Mouse (Mus musculus): ENCODE data around the gene Myo5c. TPM values are rescaled to one million over a fixed set of nuclear protein-coding genes. Genes with fewer than 3 reads are reported as not detected.

Myo5c gene
- polyA plus RNA-seq, 1 experiment from 2014 or later: 0.50 TPM

GRCm38 (mm10) chr9:75285363-75285762 is 53.5 kb downstream of the Myo5c start:
- H3K9ac ChIP-seq (replicated peaks): no peak overlapping the region
- no peak overlapping the region for H3K4me2 ChIP-seq (replicated peaks)
- H3K4me3 ChIP-seq (replicated peaks): no peak overlapping the region
- no peak overlapping the region for H3K27ac ChIP-seq
- H3K9me3 ChIP-seq: no peaks in the 10 kb centered on the region
- H3K4me1 ChIP-seq (replicated peaks): no peaks in the 10 kb centered on the region
- 81% methylated on average over 6 of the region's 6 CpGs for WGBS
- peaks cover 3% of the 10 kb centered on the region; the same call in 1 of the 2 replicates for H3K27me3 ChIP-seq
- no peaks in the 10 kb centered on the region for H3K36me3 ChIP-seq
- ATAC-seq: no peak

- Histone ChIP-seq H3K9me3 (no peaks in the 10 kb centered on the region), H3K27ac (no peak overlapping the region), H3K27me3 (no peaks in the 10 kb centered on the region), H3K36me3 (no peaks in the 10 kb centered on the region), H3K4me2 (replicated peaks) (no peak overlapping the region), H3K9ac (replicated peaks) (no peak overlapping the region), H3K4me1 (replicated peaks) (no peaks in the 10 kb centered on the region), H3K4me3 (replicated peaks) (no peak overlapping the region)
- 56% methylated on average over 6 of the region's 6 CpGs for WGBS
- no peak for ATAC-seq
These were observed 55.8 kb downstream of the Myo5c start for GRCm38 (mm10) chr9:75287636-75288035.

GRCm38 (mm10) chr9:75289545-75289944 is 57.7 kb downstream of the Myo5c start:
- no peak overlapping the region for H3K4me2 ChIP-seq (replicated peaks)
- H3K27ac ChIP-seq: no peak overlapping the region
- H3K9me3 ChIP-seq: no peaks in the 10 kb centered on the region
- 48% methylated on average over 4 of the region's 4 CpGs for WGBS
- H3K27me3 ChIP-seq: no peaks in the 10 kb centered on the region
- no peak overlapping the region for H3K9ac ChIP-seq (replicated peaks)
- no peak for ATAC-seq
- H3K4me3 ChIP-seq (replicated peaks): no peak overlapping the region
- H3K4me1 ChIP-seq (replicated peaks): no peaks in the 10 kb centered on the region
- H3K36me3 ChIP-seq: no peaks in the 10 kb centered on the region

- Histone ChIP-seq H3K27me3 (no peaks in the 10 kb centered on the region), H3K9me3 (no peaks in the 10 kb centered on the region), H3K4me2 (replicated peaks) (no peak overlapping the region), H3K9ac (replicated peaks) (no peak overlapping the region), H3K4me3 (replicated peaks) (no peak overlapping the region), H3K36me3 (no peaks in the 10 kb centered on the region), H3K4me1 (replicated peaks) (no peaks in the 10 kb centered on the region), H3K27ac (no peak overlapping the region)
- ATAC-seq: no peak
- WGBS: 85% methylated on average over 2 of the region's 2 CpGs
These were observed 67.5 kb downstream of the Myo5c start for GRCm38 (mm10) chr9:75299342-75299741.

GRCm38 (mm10) chr9:75303033-75303432 is 71.2 kb downstream of the Myo5c start:
- Histone ChIP-seq H3K27ac (no peak overlapping the region), H3K4me3 (replicated peaks) (no peak overlapping the region), H3K4me1 (replicated peaks) (no peaks in the 10 kb centered on the region), H3K9me3 (no peaks in the 10 kb centered on the region), H3K4me2 (replicated peaks) (no peak overlapping the region), H3K27me3 (no peaks in the 10 kb centered on the region), H3K36me3 (no peaks in the 10 kb centered on the region), H3K9ac (replicated peaks) (no peak overlapping the region)
- ATAC-seq: no peak
- WGBS: 81% methylated on average over 2 of the region's 2 CpGs

GRCm38 (mm10) chr9:75303701-75304261 is 72.0 kb downstream of the Myo5c start:
- no peak overlapping the region for H3K4me3 ChIP-seq (replicated peaks)
- no peaks in the 10 kb centered on the region for H3K9me3 ChIP-seq
- no peaks in the 10 kb centered on the region for H3K4me1 ChIP-seq (replicated peaks)
- WGBS: 38% methylated on average over 16 of the region's 16 CpGs
- H3K9ac ChIP-seq (replicated peaks): no peak overlapping the region
- peak overlapping the region; percentile 33 for H3K4me2 ChIP-seq (replicated peaks)
- no peak overlapping the region for H3K27ac ChIP-seq
- ATAC-seq: no peak
- no peaks in the 10 kb centered on the region for H3K36me3 ChIP-seq
- H3K27me3 ChIP-seq: no peaks in the 10 kb centered on the region

- Histone ChIP-seq H3K27me3 (no peaks in the 10 kb centered on the region), H3K4me1 (replicated peaks) (no peaks in the 10 kb centered on the region), H3K27ac (no peak overlapping the region), H3K4me3 (replicated peaks) (no peak overlapping the region), H3K9ac (replicated peaks) (no peak overlapping the region), H3K9me3 (no peaks in the 10 kb centered on the region), H3K36me3 (no peaks in the 10 kb centered on the region), H3K4me2 (replicated peaks) (peak overlapping the region; percentile 33; the same call in 1 of the 2 replicates)
- 36% methylated on average over 7 of the region's 7 CpGs for WGBS
- ATAC-seq: no peak
These were observed 72.5 kb downstream of the Myo5c start for GRCm38 (mm10) chr9:75304286-75304685.

GRCm38 (mm10) chr9:75306126-75306898 is 74.5 kb downstream of the Myo5c start, which contains the start of gene Gnb5:
Gene Gnb5, plus strand, starts transcription at chr9:75306288.
- Histone ChIP-seq H3K27ac (no peak within 1 kb of the TSS), H3K9me3 (no peaks in the 10 kb centered on the region), H3K4me2 (replicated peaks) (no peak within 1 kb of the TSS), H3K36me3 (no peaks in the 10 kb centered on the region), H3K27me3 (no peaks in the 10 kb centered on the region), H3K4me1 (replicated peaks) (no peaks in the 10 kb centered on the region), H3K9ac (replicated peaks) (no peak within 1 kb of the TSS), H3K4me3 (replicated peaks) (no peak within 1 kb of the TSS)
- 73% methylated on average over 11 of the region's 11 CpGs for WGBS
- no peak for ATAC-seq

- Histone ChIP-seq H3K27ac (no peak overlapping the region), H3K9me3 (no peaks in the 10 kb centered on the region), H3K36me3 (no peaks in the 10 kb centered on the region), H3K27me3 (no peaks in the 10 kb centered on the region), H3K4me1 (replicated peaks) (no peaks in the 10 kb centered on the region), H3K4me3 (replicated peaks) (no peak overlapping the region), H3K9ac (replicated peaks) (no peak overlapping the region), H3K4me2 (replicated peaks) (no peak overlapping the region)
- WGBS: 85% methylated on average over 5 of the region's 5 CpGs
- no peak for ATAC-seq
These were observed 75.2 kb downstream of the Myo5c start for GRCm38 (mm10) chr9:75307015-75307414.

- no peak overlapping the region for H3K4me2 ChIP-seq (replicated peaks)
- ATAC-seq: no peak
- no peak overlapping the region for H3K9ac ChIP-seq (replicated peaks)
- H3K27ac ChIP-seq: no peak overlapping the region
- H3K9me3 ChIP-seq: no peaks in the 10 kb centered on the region
- WGBS: 65% methylated on average over 5 of the region's 5 CpGs
- H3K36me3 ChIP-seq: no peaks in the 10 kb centered on the region
- H3K27me3 ChIP-seq: no peaks in the 10 kb centered on the region
- H3K4me3 ChIP-seq (replicated peaks): no peak overlapping the region
- peaks cover 4% of the 10 kb centered on the region; the same call in 1 of the 2 replicates for H3K4me1 ChIP-seq (replicated peaks)
These were observed 76.8 kb downstream of the Myo5c start for GRCm38 (mm10) chr9:75308621-75309020.

GRCm38 (mm10) chr9:75312008-75312407 is 80.2 kb downstream of the Myo5c start:
- no peak overlapping the region for H3K4me2 ChIP-seq (replicated peaks)
- no peak overlapping the region for H3K27ac ChIP-seq
- peaks cover 24% of the 10 kb centered on the region for H3K4me1 ChIP-seq (replicated peaks)
- no peak overlapping the region for H3K4me3 ChIP-seq (replicated peaks)
- no peak for ATAC-seq
- WGBS: 19% methylated on average over 4 of the region's 4 CpGs
- H3K36me3 ChIP-seq: no peaks in the 10 kb centered on the region
- no peaks in the 10 kb centered on the region for H3K27me3 ChIP-seq
- H3K9me3 ChIP-seq: no peaks in the 10 kb centered on the region
- no peak overlapping the region for H3K9ac ChIP-seq (replicated peaks)

- Histone ChIP-seq H3K4me2 (replicated peaks) (peak overlapping the region; percentile 66), H3K9ac (replicated peaks) (peak overlapping the region; percentile 83), H3K27ac (peak overlapping the region; percentile 86), H3K9me3 (no peaks in the 10 kb centered on the region), H3K4me1 (replicated peaks) (peaks cover 24% of the 10 kb centered on the region), H3K36me3 (peaks cover 7% of the 10 kb centered on the region; the same call in 1 of the 2 replicates), H3K27me3 (no peaks in the 10 kb centered on the region), H3K4me3 (replicated peaks) (peak overlapping the region; percentile 77)
- WGBS: 34% methylated on average over 11 of the region's 11 CpGs
- peak; percentile 46; the same call in 1 of the 2 replicates for ATAC-seq
These were observed 81.5 kb downstream of the Myo5c start for GRCm38 (mm10) chr9:75313138-75313831.

All from midbrain, embryonic 13.5 days (tissue).